Mouse (Mus musculus) heart, postnatal 14 days (tissue): Measurements from ENCODE around the gene 4933428G20Rik. TPM values are rescaled to one million over a fixed set of nuclear protein-coding genes. Genes with fewer than 3 reads are reported as not detected.

Experiments
- DNase-seq, 2 experiments: peaks; one replicate each; pipeline ENCODE4 v3.0.0; 2021 to 2022
- intact Hi-C: fragments of 180-260 bp; cut with DNase I; formaldehyde crosslinking; loops from one replicate; pipeline ENCODE4 v1.15.1; 2025
- total RNA-seq, 2 experiments: library from RNA; stranded (reverse); gene quantifications; 2 replicates each; pipeline ENCODE4 v1.2.3; 2021

4933428G20Rik gene
- total RNA-seq, 2 experiments from 2014 or later, result not detected

DNA sequence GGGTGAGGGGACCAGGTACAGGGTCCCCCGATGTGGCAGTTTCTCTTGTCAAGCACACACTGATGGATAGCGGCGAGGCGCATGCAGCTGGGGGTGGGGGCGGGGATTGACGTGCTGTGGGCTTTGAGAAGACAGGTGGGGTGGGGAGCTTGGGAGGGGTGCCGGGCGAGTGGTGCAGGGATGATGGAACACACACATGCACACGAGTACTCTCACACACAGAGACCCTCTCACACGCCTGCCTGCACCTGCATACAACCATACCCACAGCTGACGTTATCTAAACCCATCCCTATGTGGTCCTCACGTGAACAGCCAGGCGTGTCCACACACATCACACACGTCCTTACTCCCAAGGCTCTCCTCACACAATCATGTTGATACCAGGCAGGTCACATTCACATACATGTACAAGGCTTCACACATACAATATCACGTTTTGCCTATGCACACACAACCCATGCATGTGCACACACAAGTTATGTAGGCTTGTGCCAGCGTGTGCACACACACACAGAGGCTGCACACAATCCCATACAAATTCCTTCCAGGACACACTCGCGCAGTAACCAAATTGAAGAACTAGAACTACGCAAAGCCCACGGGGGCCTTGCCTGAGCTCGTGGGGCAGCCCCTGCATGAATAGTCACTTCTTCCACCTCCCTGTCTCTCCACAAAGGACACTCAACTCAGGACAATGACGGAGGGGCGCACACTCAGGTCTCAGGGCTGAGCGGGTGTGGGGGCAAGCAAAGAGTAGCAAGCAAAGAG lies 9.8 kb upstream of the 4933428G20Rik start:
- intact Hi-C loops, result no loop called here

DNA sequence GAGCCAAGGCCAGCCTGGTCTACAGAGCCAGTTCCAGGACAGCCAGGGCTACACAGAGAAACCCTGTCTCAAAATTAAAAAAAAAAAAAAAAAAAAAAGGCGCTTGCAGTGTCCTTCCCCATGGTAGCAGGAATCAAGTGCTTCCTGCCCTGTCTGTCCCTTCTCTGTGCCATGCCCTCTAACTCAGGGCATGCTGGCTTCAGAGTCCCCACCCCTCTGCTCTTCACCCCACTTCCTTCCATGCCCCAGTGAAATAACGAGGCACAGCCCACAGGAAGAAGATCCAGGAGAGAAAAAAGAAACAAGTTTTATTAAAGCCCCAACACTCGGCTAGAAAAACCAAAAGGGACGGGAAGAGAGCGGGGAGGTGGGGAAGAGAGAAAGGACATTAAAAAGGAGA lies 8.9 kb upstream of the 4933428G20Rik start:
- no peak for DNase-seq
- intact Hi-C loops, result no loop called here

More for the DNA sequence above, 9.8 kb upstream of the 4933428G20Rik start:
- DNase-seq, result no peak

DNA sequence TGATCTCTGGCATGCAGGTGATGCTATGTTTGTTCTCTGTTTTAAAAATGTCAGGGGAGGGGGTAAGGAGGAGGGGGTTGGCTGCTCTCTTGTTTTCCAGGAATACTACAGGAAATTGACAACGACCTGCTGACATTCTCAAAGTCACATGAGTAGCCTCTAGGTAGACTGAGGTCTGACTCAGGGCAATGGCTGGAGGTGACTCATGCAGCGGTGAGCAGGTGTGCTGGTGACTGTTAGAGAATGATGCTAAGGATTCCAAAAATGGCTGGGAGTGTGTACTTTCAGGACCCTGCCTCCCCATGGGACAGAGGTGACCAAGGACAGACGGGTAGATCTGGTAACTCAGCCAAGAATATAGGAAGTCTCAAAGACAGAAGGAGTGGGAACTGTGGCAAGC lies 8.1 kb upstream of the 4933428G20Rik start:
- no peak for DNase-seq
- intact Hi-C loops, result no loop called here

DNA sequence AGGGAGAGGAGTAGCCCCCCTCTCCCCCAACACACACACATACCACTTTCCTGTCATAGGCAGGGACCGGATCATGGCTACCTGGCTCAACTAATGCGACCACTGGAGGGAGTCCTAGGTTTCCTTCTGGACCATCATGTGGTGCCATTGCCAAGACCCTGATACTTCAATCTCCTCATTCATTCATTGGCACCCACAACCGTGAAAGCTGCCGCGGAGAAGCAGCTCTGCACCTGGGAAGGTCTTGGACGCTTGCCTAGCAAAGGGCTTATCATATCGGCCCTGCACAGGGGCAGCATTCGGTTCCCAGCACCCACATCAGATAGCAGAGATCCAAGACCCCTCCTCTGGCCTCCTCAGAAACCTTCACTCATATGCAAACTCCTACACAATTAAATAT lies 6.2 kb upstream of the 4933428G20Rik start:
- intact Hi-C loops, result no loop called here
- DNase-seq, result no peak

DNA sequence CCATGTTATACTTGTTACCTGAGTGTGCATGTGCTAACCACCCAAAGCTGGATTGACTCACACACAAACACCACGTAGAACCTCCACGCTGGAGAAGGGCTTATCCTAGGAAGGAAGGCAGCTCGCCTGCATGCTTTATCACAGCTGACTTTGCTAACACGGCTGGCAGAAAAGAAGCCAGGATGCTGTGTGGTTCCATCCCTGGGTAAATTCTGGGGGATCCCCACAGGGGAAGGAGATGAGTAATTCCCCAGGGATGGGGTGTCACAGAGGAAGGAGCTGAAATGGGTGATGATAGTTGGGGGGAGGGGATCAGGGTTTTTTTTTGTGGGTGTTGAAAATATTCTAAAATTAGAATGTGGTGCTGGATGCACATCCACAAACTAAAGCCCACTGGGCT lies 5.6 kb upstream of the 4933428G20Rik start:
- intact Hi-C loops, result no loop called here
- DNase-seq, result no peak

DNA sequence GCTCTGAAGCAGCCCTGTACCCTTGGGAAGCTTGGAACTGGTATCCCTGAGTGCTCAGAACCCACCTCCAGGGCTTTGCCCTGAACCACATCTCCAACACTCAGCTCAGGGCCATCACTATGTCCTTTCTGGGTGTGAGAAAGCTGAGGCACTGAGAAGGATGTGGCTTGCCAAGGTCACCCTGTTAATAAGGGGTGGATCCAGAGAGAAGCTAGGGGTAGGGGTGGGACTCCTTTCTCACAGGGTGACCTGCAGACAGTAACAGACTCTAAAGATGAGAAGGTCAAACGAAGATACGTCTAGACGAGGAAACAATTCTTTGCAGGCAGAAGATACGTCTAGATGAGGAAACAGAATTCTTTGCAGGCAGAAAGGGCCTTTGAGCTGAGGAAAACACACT lies 2.7 kb upstream of the 4933428G20Rik start:
- intact Hi-C loops, result no loop called here

DNA sequence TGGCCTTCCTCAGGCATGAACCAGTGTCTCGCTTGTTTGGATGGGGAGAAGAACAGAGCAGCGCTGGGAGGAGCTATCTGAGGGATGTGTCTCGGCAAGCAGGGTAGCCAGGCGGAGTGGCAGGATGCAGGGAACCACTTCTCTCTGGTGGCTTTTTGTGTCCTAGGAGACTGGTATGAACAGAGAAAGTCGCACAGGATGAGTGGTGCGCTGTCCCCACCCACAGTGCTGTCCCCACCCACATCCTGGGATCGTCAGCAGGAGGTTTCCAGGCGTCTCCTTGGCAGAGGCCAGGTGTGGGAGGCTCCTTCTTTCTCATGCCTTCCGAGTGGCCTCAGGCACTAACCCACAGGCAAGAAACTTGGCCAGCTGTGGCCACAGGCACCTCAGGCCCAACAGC lies 2.2 kb upstream of the 4933428G20Rik start:
- no peak for DNase-seq
- intact Hi-C loops, result no loop called here

More for the DNA sequence above, 2.7 kb upstream of the 4933428G20Rik start:
- DNase-seq, result no peak

DNA sequence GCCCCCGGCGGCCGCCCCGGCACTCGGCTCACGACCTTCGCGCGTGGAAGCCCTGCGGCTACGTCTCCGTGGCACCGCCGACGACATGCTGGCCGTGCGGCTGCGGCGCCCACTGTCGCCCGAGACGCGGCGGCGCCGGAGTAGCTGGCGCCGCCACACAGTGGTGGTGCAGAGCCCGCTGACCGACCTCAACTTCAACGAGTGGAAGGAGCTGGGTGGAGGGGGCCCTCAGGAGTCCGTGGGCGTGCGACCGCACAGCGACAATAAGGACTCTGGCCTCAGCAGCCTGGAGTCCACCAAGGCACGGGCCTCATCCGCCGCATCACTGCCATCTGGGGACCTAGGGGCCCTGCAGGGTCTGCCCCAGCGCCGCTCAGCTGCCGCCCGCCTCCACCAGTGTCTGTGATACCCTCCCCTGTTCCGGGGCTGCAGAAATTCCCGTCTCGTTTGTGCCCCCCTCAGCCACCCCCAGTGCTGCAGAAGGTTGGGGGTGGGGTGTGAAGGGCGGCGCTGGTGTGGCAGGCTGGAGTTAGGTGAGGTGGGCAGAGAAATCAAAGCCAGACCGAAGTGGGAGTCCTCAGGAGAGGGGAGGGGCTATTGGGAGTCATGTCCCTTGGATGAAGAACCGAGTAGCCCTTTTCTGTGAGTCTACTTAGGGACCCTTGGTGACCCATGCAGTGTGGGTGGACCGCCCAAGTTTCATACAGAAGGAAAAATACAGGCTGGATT lies 744 bp upstream of the 4933428G20Rik start:
- intact Hi-C loops, result no loop called here

DNA sequence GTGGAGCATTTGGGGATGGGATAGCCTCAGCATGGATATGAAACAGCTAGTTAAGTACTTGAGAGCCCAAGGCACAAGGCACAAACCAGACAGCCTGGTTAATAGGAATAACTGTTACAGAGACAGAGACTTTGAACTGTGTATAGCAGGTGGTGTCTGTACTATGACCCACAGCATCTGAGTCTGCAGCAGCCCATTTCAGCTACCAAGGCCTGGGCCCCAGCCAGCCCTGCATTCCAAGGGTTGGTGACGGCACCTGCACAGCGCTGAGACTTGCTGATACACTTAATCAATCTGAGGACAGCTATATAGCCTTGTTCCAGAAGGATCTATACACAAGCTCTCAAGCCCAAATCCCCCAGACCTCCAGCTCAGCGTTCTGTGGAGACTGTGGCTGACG lies 2.6 kb downstream of the 4933428G20Rik start:
- intact Hi-C loops, result no loop called here
- no peak for DNase-seq

More for the DNA sequence above, 744 bp upstream of the 4933428G20Rik start:
- DNase-seq, result no peak

DNA sequence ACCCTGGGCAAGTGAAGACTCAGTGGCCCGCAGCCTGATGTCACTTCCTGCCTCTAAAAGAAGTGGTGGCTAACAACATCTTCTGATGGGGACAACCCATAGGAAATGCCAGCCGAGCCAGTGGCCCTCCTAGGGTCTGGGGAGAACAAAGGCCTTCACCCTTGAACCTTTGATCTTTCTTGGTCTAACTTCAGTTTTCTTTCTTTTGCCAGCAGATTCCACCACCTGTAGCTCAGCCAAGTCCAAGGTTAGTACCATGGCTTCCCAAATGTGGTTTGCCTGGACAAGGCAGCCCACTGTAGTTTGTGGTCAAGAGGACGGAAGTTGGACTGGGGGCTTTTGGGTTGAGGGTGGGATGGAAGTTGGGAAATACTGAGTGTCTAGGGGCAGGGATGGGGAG lies 7.3 kb downstream of the 4933428G20Rik start:
- intact Hi-C loops, result no loop called here
- DNase-seq, result no peak

DNA sequence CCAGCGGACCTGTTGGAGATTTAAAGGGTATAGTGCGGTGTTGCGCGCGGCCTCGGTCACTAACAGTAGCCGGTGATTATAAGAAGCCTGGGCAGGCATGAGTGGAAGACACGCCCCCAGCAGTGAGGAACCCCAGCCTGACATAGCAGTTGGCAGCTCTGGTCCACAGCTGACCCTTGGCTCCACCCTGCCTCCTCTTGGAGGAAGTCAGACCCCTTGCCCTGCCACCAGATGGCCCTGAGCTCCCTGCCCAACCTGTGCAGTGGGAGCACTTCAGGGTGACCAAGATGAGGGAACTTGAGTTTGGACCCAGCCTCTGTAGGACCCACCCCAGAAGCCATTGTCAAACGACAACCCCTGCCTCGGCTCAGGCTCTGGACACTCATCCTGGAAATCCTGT lies 8.5 kb downstream of the 4933428G20Rik start:
- DNase-seq, result no peak
- intact Hi-C loops, result no loop called here

DNA sequence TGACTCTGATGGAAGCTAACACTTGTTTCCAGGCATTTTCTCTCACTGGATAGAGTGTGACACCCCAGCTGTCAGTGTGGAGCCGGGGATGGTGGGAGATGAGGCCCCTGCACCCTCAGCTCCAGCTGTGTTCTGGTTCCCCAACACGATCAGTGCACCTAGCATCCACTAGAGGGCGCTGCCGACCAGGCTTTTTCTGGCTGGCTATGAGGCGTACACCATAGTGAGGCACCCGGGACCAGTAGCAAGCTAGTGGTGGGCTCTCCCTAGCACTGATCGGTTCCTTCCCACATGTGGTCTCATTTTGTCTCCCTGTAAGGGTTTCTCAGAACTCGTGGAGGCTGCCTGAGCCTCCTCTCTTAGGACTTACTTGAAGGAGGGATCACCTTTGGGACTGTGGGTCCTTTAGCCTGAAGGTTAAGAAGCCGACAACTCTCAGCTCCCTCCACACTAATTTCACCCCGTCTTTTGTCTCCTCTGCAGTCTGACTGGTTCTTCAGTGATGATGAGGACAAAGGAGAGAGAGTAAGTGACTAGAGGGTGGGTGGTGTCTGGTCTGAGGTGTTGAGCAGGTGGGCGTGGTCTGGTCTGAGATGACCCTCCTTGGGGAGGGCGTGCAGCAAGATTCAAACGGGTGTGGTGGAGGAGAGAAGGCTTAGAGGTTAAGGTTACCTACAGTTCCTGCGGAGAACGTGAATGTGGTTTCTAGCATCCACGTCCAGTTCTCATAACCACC lies 10.4 kb downstream of the 4933428G20Rik start:
- peak; percentile 75 to 83 for DNase-seq
- intact Hi-C loops, result loop anchor here (2.0 kb wide), 2 partner anchors 133 to 201 kb away; no protein-coding TSS in a partner anchor

DNA sequence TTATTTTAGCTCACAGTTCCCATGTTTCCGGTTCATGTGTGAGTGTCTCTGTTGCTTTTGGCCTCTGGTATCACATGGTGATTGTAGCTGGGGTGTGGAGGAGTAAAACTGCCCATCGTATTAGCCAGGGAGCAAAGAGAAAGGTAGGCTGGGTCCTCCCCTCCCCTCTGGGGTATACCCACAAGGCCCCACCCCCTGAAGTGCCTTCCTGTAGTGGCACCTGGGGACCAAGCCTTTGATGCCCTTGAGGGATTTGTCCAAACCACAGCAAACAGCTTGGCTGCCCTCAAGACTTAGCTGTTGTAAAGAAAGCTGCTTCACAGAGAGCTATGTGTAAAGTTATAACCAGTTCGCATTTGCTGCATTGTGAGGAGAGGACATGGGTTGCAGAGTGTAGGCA lies 12.5 kb downstream of the 4933428G20Rik start:
- no peak for DNase-seq
- intact Hi-C loops, result loop anchor here (2.0 kb wide), 2 partner anchors 135 to 203 kb away; no protein-coding TSS in a partner anchor

DNA sequence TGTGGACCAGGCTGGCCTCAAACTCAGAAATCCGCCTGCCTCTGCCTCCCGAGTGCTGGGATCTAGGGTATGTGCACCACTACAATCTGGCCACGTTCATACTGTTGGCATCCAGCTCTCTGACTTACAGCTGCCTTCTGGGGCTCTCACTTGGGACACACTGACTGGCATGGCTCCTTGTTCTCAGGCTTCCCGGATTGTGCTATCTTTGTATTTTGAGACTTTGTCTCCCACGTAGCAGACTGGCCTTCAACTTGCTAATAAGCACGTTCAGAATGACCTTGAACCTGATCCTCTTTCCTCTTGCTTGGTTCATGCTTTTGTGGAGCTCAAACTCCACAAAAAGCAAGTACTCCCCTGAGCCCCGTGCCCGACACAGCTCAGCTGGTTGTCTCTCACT lies 14.5 kb downstream of the 4933428G20Rik start:
- DNase-seq, result no peak
- intact Hi-C loops, result no loop called here

DNA sequence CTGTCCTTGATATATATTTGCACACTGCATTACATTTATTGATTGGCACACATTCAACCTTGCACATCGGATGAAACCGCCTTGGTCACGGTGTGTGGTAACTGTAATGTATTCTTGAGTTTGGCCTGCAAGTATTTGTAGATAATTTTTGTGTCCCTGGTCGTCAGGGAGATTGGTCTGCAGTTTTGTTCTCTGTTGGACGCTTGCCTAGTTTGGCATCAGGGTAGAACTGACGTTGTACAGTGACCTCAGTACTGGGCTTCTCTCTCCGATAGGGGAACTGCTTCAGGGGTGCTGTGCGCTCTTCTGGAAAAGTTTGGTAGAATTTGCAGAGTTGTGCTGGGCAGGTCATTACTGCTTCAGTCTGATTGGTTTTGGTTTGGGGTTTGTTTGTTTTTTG lies 20.3 kb downstream of the 4933428G20Rik start:
- intact Hi-C loops, result no loop called here
- peak in 1 of 2 experiments; percentile 63 for DNase-seq

DNA sequence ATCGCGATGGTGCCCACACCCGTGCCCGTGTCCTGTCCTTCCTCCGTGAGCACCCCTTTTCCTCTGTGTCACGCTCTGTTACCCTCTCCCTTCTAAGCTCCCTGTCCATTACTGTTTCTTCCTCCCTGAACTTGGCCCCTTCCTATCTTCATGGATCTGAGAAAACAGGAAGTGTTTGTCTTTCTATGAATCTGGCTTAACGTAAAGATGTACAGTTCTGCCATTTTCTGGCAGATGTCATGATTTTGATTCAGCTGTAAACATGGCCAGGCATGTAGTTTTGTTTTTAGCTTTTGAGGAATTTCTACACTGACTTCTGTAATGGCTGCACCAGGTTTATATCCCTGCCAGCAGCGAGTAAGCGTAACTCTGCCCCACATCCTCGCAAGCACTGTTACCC lies 21.1 kb downstream of the 4933428G20Rik start:
- no peak for DNase-seq
- intact Hi-C loops, result no loop called here

DNA sequence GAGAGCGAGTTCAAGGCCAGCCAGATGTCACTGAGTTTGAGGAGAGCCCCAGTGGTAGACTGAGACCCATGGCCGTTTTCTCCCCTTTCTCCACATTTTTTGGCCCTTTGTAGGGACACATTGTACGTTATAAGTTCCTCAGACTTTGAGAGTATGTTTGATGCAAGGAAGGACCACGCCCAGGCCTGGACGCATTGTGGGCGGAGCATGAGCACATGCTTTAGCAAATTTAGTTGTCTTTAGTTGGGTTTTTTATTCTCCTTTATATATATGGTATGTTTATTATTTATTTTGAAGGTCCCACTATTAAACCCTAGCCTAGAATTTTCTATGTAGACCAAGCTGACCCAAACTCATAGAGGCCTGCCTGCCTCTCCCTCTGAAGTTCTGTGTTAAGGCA lies 21.8 kb downstream of the 4933428G20Rik start:
- intact Hi-C loops, result no loop called here
- no peak for DNase-seq

DNA sequence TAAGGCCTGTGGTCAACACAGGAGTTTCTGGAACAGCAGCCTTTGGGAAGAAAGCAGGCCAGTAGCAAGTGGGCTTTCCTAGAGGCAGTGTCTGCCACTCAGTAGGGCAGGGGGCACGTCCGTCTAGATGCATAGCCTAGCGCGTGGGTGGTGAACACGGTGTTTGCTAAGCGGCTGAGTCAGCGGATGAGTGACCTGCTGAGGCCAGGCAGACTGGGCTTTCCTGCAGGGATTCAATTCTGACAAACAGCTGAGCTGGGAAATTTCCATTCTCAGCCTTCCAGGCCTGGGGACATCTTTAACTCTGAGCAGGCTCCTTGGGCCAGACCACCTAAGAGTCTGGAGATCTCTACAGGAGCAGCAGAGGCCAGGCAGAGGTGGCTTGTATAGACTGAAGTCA lies 22.7 kb downstream of the 4933428G20Rik start:
- intact Hi-C loops, result no loop called here
- DNase-seq, result no peak

DNA sequence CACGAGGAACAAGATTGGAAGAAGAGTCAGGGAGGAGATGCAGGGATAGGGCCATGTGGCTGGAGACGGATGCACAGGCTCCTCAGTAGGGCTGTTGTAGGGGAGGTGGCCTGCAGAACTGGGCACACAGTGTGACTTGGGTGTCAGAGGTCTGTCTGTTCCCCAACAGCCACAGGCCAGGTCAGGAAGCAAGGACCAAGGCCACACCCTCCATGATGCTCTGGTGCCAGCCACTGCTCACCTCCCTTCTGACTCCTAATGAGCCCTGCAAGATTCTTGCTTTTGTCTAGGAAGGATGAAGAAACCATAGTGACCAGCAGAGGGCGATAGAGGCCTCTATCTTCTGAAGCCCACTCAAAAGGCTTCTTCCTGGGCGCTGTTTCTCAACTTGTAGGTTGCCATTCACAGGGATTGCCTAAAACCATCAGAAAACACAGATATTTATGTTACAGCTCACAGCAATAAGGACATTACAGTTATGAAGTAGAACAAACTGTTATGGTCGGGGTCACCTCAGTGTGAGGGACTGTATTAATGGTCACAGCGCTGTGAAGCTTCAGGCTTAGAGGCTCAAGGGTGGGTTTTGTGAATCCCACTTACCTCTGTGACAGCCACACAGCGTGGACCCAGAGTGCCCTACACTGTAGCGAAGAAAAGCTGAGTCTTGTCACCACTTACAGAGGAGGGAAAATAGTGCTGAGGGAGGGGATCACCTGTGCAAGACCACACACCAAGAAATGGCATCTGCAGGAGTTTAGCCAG lies 23.6 kb downstream of the 4933428G20Rik start:
- intact Hi-C loops, result no loop called here
- peak; percentile 37 to 76 for DNase-seq

DNA sequence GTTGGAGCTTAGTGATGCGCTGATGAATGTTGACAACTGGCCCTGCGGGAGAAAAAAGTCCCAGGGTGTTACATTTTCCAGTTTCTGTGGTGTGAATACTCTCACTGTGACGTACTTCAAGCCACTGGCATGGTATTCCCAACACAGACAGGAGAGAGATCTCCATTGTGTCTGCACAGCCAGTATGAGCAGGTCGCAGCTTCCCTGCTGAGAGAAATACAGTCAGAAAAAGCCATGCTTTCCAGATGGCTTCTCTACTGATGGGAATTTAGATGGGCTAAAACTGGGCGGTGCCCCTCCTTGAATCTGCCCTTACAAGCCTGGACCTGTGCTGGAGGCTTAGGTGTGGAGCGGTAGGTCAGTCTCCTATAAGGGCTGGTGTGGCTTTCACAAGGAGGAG lies 28.9 kb downstream of the 4933428G20Rik start:
- intact Hi-C loops, result no loop called here
- no peak for DNase-seq
